Mouse (Mus musculus) forebrain, embryonic 15.5 days (tissue): ENCODE measurements at regions not wholly inside any gene's neighbourhood (a gene's known extent, or its start where the extent isn't known, plus 50 kb on each side); places are given as distances from the start of the nearest gene placed in this dataset.

Experiments used
- ATAC-seq: fragments of 200-750 bp; cut with Nextera tagmentation; replicated peaks from 2 replicates; pipeline ENCODE4 v1.8.0; 2017; ENCODE audit warnings: mild to moderate bottlenecking, moderate TSS enrichment, moderate library complexity
- H3K27ac ChIP-seq: fragments of 300-500 bp; sonication (generic); replicated peaks from 2 replicates; pipeline ENCODE4 v1.5.1; 2015; ENCODE audit warnings: mild to moderate bottlenecking, inconsistent platforms
- H3K27me3 ChIP-seq: fragments of 300-500 bp; sonication (generic); 2 replicates; pipeline ENCODE4 v1.6.1; 2015; ENCODE audit warnings: inconsistent platforms
- H3K36me3 ChIP-seq: fragments of 300-500 bp; sonication (generic); 2 replicates; pipeline ENCODE4 v1.6.1; 2015; ENCODE audit warnings: mild to moderate bottlenecking, inconsistent platforms
- H3K4me1 ChIP-seq: fragments of 300-500 bp; sonication (generic); 2 replicates; pipeline ENCODE4 v1.6.1; 2015; ENCODE audit warnings: inconsistent platforms
- H3K4me2 ChIP-seq: fragments of 300-500 bp; sonication (generic); replicated peaks from 2 replicates; pipeline ENCODE4 v1.6.1; 2015; ENCODE audit warnings: mild to moderate bottlenecking, inconsistent platforms
- H3K4me3 ChIP-seq: fragments of 300-500 bp; sonication (generic); 2 replicates; pipeline ENCODE4 v1.5.1; 2015; ENCODE audit warnings: mild to moderate bottlenecking, inconsistent platforms
- H3K9ac ChIP-seq: fragments of 300-500 bp; sonication (generic); replicated peaks from 2 replicates; pipeline ENCODE4 v1.6.1; 2015; ENCODE audit warnings: mild to moderate bottlenecking, inconsistent platforms
- H3K9me3 ChIP-seq: fragments of 300-500 bp; sonication (generic); 2 replicates; pipeline ENCODE4 v1.6.1; 2016; ENCODE audit warnings: inconsistent platforms
- WGBS: fragments of 180-500 bp; shearing (Covaris S2); methylation state at CpG from one replicate; pipeline ENCODE4 v1.1.7; 2015; ENCODE audit warnings: mixed read lengths; 5-methylcytosine and 5-hydroxymethylcytosine counted together

DNA sequence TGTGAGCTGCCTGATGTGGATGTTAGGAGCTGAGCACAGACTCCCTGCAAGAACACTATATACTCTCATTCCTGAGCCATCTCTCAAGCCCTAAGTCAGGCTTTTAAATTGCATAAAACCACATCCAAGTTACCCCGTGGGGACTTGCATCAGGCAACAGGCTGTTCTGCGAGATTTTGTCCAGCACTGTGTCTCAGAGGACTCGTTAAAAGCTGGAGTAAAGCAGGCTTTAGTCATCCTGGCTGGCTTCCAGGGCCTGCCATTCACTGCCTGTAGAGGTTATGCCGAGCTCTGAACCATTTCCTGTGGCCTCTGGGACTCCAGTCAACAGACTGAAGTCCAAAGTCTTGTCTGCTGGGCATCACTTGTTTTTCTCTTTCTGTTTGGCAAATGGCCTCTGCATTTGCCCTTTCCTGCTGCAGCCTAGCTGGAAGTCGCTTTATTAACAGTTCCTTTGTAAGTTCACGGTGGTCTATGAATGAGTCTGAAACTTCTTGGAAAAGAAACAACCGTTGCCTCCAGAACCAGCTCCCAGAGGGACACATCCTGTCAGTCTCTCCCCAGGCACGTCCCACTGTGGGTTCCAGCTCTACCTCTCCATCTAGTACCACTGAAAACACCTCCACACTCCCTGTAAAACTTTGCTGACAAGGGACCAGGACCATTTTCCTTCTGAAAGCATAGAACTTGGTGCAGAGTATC is 61.8 kb upstream of the C1qtnf3 start:
- Histone ChIP-seq H3K27ac (no peak overlapping the region), H3K4me1 (0 out of 2 replicates have a peak, but pooled peaks cover 6% of the 10 kb centered on the region), H3K4me2 (no peak overlapping the region), H3K36me3 (no peaks in the 10 kb centered on the region), H3K4me3 (no peak overlapping the region), H3K9me3 (no peaks in the 10 kb centered on the region), H3K27me3 (no peaks in the 10 kb centered on the region), H3K9ac (no peak overlapping the region)
- peak; percentile 61 for ATAC-seq
- 32% methylated on average over 8 of the region's 8 CpGs for WGBS

- H3K4me1 ChIP-seq: no peaks in the 10 kb centered on the region
- ATAC-seq: no peak
- H3K27ac ChIP-seq: no peak overlapping the region
- no peak overlapping the region for H3K9ac ChIP-seq
- H3K4me2 ChIP-seq: no peak overlapping the region
- no peaks in the 10 kb centered on the region for H3K27me3 ChIP-seq
- no peaks in the 10 kb centered on the region for H3K9me3 ChIP-seq
- no peak overlapping the region for H3K4me3 ChIP-seq
- WGBS: 82% methylated on average over 5 of the region's 5 CpGs
- H3K36me3 ChIP-seq: no peaks in the 10 kb centered on the region
Measured at GRCm38 (mm10) chr15:10898309-10898708, 53.8 kb upstream of the C1qtnf3 start.

GRCm38 (mm10) chr15:10898715-10899486 is 53.2 kb upstream of the C1qtnf3 start:
- H3K4me2 ChIP-seq: no peak overlapping the region

DNA sequence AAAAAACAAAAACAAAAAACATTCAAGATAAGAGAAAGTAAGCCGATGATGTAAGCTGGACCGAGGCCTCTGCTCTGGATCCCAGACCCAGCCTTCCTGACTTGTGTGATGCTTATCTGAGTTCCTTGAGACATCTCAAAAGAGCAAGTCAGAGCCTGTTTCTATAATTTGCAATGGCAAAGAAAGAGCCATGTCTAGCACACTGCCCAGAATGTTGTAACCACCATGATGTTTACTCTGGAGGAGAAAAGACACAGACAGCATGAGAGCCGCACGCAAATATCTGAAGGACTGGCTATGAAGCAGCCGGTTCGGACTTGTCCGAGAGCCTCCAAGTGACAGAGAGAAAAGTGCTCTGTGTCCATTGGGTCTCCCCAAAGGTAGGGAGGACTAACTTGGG is 52.2 kb upstream of the C1qtnf3 start:
- Histone ChIP-seq H3K36me3 (no peaks in the 10 kb centered on the region), H3K27me3 (no peaks in the 10 kb centered on the region), H3K9me3 (no peaks in the 10 kb centered on the region), H3K9ac (no peak overlapping the region), H3K4me1 (no peaks in the 10 kb centered on the region), H3K27ac (no peak overlapping the region), H3K4me3 (no peak overlapping the region), H3K4me2 (no peak overlapping the region)
- WGBS: 92% methylated on average over 7 of the region's 7 CpGs
- ATAC-seq: no peak

More at GRCm38 (mm10) chr15:10898715-10899486, 53.2 kb upstream of the C1qtnf3 start:
- no peak overlapping the region for H3K9ac ChIP-seq
- H3K4me3 ChIP-seq: no peak overlapping the region
- no peaks in the 10 kb centered on the region for H3K9me3 ChIP-seq
- 58% methylated on average over 4 of the region's 4 CpGs for WGBS
- no peaks in the 10 kb centered on the region for H3K27me3 ChIP-seq
- no peak for ATAC-seq
- no peak overlapping the region for H3K27ac ChIP-seq
- H3K36me3 ChIP-seq: no peaks in the 10 kb centered on the region
- H3K4me1 ChIP-seq: no peaks in the 10 kb centered on the region

- no peak for ATAC-seq
- H3K36me3 ChIP-seq: no peaks in the 10 kb centered on the region
- no peaks in the 10 kb centered on the region for H3K27me3 ChIP-seq
- no peak overlapping the region for H3K4me2 ChIP-seq
- no peaks in the 10 kb centered on the region for H3K9me3 ChIP-seq
- H3K27ac ChIP-seq: no peak overlapping the region
- H3K4me1 ChIP-seq: no peaks in the 10 kb centered on the region
- 50% methylated on average over 3 of the region's 3 CpGs for WGBS
- H3K9ac ChIP-seq: no peak overlapping the region
- no peak overlapping the region for H3K4me3 ChIP-seq
Measured at GRCm38 (mm10) chr15:10901075-10901474, 51.1 kb upstream of the C1qtnf3 start.

DNA sequence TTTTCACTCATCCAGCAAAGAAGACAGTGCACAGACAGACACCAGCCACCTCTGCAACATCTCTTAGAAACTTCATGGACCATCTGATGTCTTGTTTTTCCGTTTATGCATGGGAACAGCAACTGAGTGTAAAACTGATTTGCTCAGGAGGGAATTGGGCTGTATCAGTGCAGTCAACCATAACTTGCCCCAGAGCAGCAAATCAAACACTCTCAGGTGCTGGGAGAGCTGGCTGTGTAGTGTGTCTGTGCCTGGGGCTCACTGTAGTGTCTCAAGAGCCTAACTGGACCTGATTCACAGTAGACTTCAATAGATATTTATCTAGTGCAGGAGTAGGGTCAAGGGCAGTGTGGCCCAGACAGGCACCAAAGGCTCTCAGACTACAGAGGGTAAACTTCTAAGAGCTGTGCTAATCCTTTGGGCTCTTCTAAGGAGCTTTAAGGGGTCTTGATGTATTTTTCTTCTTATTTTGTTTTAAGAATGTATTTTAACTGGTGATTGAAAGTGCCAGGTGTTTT is 50.3 kb upstream of the C1qtnf3 start:
- Histone ChIP-seq H3K9ac (no peak overlapping the region), H3K27me3 (no peaks in the 10 kb centered on the region), H3K4me1 (no peaks in the 10 kb centered on the region), H3K27ac (no peak overlapping the region), H3K9me3 (no peaks in the 10 kb centered on the region), H3K4me3 (no peak overlapping the region), H3K36me3 (no peaks in the 10 kb centered on the region), H3K4me2 (no peak overlapping the region)
- no peak for ATAC-seq
- 67% methylated on average over 1 of the region's 1 CpGs for WGBS
